In genomic region chr6:86365371-86366124, GRCm38 (mm10) we compare ENCODE assay signal across 8 mouse cellular contexts. TPM values are rescaled to one million over a fixed set of nuclear protein-coding genes. Genes with fewer than 3 reads are reported as not detected.
A peak's percentile ranks its signal among the peaks of the same experiment; 100 is the strongest.
DNase-seq lines count a peak whose midpoint lies in the region; ATAC-seq lines count a peak whose summit lies in the region.

Fam136a (plus strand) TSS chr6:86365646.

- H3K9me3 ChIP-seq in intestine, embryonic 14.5 days (ENCODE audit: control insufficient read depth, low read length): no peaks in the 10 kb centered on the region

- H3K9ac ChIP-seq in intestine, embryonic 14.5 days (ENCODE audit: low read length): peak within 1 kb of the TSS; percentile 86

- peak within 1 kb of the TSS; percentile 84 for H3K4me2 ChIP-seq in intestine, embryonic 14.5 days (ENCODE audit: low read length)

- H3K4me3 ChIP-seq in intestine, embryonic 14.5 days (ENCODE audit: low read depth, low read length): peak within 1 kb of the TSS; percentile 70

- H3K4me1 ChIP-seq in intestine, embryonic 14.5 days (replicated peaks; ENCODE audit: control insufficient read depth, insufficient read depth, low read length): peaks cover 9% of the 10 kb centered on the region

- peaks cover 20% of the 10 kb centered on the region; the same call in 1 of the 2 replicates for H3K36me3 ChIP-seq in intestine, embryonic 14.5 days (ENCODE audit: control insufficient read depth, insufficient read depth, low read length)

- DNase-seq in adrenal gland, adult 18-20 months (ENCODE audit: low spot score in 2 of 2): peak; percentile 95 to 96
- DNase-seq in embryo, embryonic 11 days: peak; percentile 98
- peak; percentile 95 for DNase-seq in gastrocnemius, postnatal 25 days
- DNase-seq in intestine, embryonic 14.5 days (ENCODE audit: low spot score): peak; percentile 97
- DNase-seq in left cerebral cortex, postnatal 14 days (ENCODE audit: low spot score in 2 of 2): peak; percentile 92 to 93
- DNase-seq in mesoderm, embryonic 11.5 days (ENCODE audit: low read depth, low spot score): peak; percentile 99
- DNase-seq in right cerebral cortex, postnatal 36 days (ENCODE audit: low spot score in 2 of 2): peak; percentile 86 to 88
- peak; percentile 100 for DNase-seq in yolk sac, embryonic 10.5 days (ENCODE audit: low spot score)

- peak within 1 kb of the TSS; percentile 82 for H3K27ac ChIP-seq in intestine, embryonic 14.5 days (ENCODE audit: low read depth)

- under 1% methylated on average over 73 of the region's 76 CpGs for WGBS in intestine, embryonic 14.5 days

- no peaks in the 10 kb centered on the region for H3K27me3 ChIP-seq in intestine, embryonic 14.5 days (replicated peaks; ENCODE audit: control insufficient read depth, insufficient read depth, low read length)

- intact Hi-C loops in left cerebral cortex, postnatal 14 days (cut with DNase I): loop anchor here (2.0 to 10.0 kb wide), 3 partner anchors 239 to 431 kb away; partner anchors contain the start of gene Add2

- ATAC-seq in intestine, embryonic 14.5 days (replicated peaks; ENCODE audit: low FRiP score, low TSS enrichment, low read depth): peak; percentile 96

RNA-seq across cellular contexts. Expression of gene Fam136a, which starts in this region (rescaled TPM):
- 10 to 100 TPM; 51.0 to 78.9 TPM for total RNA-seq in adrenal gland, adult 18-20 months (2021)
- total RNA-seq in gastrocnemius, postnatal 25 days (2021): 10 to 100 TPM; 16.0 to 16.3 TPM
- polyA plus RNA-seq in intestine, embryonic 14.5 days (2014; fragmentation: Nextera tagmentation; extraction: Ambion mirVana): 162 and 167 TPM in 2 replicates
- total RNA-seq in left cerebral cortex, postnatal 14 days (2021): 10 to 100 TPM; 26.2 to 28.4 TPM

Comparison
In these comparisons a context has a peak if more than half of its experiments do, and no peak if none do; other contexts are left out.
1. Peak in every context shown above with its lines: DNase-seq, ATAC-seq, H3K4me3 ChIP-seq and H3K27ac ChIP-seq.